Mouse (Mus musculus) c-Kit-positive CD71-positive TER-119-negative erythroid progenitor cells, embryonic 14.5 days (primary cell): ENCODE results near the gene Tradd.
"Not testable (repeated sequence)": the region's sequence is repeated elsewhere in the genome, so short reads cannot be mapped to it uniquely, and the experiment has no call there.

Experiments used
- DNase-seq: peaks from one replicate; pipeline ENCODE4 v3.0.0-alpha.2; 2013; ENCODE audit warnings: low read depth

The Tradd gene

DNA sequence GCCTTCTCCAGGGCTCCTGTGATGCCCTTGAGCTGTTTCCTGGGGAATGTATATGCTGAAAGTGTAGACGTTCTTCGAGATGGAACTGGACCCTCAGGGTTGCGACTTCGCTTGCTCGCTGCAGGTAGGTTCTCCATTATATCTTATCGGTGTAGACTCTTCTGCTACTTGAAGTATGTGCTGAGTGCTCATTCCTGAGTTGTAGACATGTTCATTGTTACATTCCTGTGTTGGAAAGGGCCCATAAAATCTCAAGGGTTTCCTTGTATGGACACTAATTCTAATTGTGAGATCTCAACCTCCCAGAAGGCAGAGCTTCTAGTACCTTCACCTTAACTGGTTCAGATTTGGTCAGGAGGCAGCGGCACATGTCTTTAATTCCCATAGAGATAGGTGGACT lies 23.4 kb downstream of the Tradd start:
- no peak for DNase-seq

DNA sequence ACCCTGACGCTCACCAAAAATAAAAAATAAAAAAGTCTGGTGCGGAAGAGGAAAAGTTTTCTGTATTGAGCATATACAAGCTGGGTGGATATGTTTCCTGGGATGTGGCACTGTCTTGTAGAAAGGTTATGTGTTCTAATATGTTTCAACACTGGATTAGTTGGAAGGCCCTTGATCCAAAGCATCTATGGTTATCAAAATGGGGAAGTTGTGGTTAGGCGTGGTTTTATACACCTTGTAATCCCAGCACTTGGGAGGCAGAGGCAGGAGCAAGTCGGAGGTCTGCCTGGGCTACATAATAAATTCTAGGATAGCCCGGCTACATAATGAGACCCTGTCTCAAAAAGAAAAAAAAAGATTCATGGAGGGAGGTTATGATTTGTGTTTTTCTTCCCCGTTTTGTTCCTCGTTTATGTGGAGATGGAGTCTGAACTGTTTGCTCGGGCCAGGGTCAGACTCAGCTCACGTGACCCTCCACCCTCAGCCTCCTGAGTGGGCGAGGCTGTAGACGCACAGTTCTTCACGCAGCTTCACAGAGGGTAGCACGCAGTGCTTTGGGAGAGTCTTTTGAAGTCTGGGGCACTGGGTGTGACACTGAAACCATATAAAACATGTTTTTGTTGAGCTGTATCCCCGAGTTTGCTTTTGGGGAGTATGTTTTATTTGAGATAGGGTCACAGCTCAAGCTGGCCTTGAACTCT lies 26.8 kb downstream of the Tradd start:
- DNase-seq = no peak

DNA sequence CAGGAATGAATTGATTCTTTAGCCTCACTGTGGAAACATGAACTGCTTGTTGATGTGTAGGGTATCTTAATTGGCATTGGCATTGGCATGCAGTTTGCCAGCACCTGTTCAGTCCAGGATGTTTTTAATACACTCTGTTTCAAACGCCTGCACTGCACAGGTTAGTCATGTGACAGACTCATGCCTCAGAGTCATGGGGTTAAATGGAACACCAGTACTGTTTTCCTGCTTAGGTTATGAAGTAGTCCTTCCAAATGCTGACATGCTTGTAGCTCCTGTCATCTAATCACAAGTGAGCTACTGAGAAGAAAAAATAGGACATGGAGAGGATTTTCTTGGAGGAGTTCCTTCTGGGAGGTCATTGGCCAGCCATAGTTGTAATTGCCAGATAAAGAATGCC lies 29.2 kb downstream of the Tradd start:
- DNase-seq = no peak

DNA sequence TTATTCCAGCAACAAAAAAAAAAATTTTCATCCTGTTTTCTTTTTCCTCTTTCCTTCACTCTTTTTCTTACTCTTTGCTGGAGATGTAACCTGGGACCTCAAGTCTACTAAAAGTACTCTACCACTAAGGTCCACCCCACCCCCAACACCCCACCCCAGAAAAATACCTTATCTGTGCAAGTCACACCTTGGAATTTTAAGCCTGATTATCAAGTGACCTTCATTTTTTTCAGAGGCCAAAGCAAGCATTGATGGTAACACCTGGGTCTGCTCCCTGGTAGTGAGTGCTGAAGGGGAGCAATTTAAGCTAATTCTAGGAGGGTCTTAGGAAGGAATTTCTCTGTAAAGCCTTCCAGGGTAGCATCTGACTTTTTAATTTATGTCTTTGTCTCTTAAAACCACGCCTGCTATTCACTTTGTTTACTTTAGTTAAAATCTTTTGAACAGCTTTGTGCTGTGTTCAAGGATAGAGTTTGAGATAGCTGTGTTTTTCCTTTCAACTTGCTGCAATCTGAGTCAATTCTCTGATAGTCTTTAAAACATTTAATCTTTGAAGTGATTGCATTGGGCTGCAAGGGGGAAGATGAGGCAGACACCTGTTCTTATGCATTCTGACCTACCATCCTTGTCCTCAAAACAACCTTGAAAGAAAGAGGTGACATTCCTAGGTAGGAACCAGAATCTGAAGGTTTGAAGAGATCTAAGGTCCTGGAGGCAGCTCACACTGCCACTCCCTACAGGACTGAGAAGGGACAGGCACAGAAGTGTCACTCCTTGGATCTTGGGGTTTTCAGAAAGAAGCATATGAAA lies 31.1 kb downstream of the Tradd start:
- DNase-seq = no peak

DNA sequence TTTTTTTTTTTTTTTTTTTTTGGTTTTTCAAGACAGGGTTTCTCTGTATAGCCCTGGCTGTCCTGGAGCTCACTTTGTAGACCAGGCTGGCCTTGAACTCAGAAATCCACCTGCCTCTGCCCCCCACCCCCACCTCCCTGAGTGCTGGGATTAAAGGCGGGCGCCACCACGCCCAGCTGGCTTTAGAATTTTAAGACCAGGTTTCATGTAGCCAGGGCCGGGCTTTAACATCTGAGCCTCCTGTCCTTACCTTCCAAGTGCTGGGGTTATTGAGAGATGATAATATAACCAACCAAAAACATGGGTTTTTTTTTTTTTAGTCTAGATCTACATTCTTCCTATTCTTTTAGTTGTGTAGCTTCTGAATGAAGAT lies 32.1 kb downstream of the Tradd start:
- not testable (repeated sequence) for DNase-seq

DNA sequence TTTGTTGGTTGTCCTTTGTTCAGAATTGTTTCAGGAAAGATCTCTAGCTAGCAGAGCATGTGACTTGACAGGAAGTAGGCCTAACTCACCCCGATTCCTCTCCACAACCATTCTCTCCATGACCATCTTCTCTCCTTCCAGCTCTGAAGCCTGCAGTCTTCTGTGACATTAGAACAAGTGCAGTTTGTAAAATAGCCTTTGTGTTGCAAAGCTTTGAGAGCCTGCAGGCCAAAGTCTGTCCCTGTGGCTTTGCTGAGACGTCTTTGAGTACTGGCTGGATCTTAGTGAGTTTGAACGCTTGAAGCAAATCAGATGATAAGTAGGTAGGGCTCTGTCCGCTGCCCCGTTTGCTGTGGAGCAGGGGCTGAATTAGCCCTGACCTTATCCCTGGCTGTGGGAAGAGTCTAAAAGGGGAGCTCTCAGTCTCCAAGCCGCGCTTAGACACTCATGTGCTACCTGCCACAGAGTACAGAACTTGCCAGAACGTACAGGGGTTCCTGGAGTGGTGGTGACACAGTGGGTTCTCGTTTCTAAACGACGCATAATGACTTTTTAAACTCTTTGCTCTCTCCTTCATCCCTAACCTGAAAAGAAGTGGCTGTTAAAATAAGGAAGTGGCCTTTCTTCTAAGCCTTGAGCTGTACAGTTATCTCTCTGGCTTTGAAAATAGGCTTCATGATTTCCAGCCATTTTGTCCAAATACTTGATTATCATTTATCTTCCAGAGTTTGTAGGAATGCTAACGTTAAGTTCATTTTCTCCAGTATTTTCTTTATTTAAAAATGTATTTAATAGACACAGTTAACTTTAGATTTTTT lies 32.7 kb downstream of the Tradd start:
- no peak for DNase-seq

DNA sequence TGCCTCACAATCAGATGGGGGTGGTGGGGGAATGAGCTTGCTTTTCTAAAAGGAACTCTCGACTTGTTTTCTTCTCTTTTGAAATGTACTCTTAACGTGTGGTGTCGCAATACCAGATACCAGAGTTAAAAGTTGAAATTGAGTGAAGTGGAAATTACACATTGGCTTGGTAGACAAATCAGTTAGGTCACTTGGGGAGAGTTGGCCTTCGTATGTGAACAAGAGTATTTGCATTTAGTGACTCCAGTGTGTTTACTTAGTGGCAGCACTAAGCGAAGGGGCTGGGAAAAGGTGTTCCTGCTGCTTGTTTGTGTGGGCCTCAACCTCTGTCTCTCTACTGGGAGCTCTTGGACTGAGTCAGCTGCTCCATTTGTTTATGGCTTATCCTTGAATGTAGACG lies 38.5 kb downstream of the Tradd start:
- DNase-seq = peak; percentile 31

DNA sequence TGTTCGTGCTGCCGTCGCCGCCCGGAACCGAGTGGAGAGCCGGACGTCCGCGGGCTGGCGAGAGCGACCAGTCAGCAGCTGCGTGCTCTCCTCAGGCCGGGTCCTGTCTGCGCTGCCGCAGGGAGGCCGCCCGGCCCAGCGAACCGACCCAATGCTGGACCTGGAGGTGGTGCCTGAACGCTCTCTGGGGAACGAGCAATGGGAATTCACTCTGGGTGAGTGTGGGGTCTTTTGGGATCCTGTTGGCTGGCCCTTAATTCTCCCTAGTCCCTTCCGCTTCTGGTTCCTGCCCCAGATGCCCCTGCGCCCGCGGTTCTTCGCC lies 39.2 kb downstream of the Tradd start:
- DNase-seq = no peak

DNA sequence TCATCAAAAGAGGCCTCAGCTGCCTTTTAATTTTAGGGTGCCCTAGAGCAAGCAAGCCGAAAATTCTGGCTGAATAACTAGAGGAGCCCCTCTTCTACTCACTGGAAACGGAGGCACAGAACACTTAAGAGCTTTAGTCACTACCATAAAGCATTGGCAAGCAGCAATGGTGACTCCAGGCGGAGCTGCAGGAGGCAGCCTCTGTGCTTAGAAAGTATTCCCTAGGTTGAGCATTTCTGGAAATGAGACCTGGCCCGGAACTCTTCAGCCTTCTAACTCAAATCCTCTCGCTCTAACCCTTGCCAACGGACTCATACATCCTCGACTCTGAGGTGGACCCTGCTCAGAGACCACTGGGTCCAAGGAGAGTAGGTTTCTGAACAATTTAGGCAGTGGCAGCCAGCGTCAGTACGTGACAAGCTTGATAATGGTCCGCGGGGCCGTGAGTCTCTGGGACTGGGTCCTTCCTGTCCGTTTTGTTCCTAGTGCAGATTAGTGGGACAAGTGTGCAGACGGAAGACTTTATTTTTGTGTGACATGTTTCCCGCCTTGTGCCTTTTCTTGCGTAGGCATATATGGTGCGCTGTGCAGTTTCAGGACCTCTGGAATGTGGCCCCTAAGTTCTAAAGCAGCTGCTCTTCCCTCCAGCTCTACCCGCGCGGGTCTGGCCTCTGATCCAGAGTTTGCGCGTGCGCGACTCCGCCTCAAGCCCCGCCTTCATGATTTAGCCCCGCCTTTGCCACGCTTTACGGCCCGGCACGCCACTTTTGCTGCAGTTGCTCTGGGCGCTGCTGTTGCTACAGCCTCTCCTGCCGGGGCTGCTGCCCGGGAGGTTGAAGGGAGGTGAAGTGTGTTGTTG lies 39.8 kb downstream of the Tradd start, which contains the start of gene D230025D16Rik:
D230025D16Rik (plus strand) TSS at position 733 of the 859 bp plus-strand sequence.
- DNase-seq = peak; percentile 88

DNA sequence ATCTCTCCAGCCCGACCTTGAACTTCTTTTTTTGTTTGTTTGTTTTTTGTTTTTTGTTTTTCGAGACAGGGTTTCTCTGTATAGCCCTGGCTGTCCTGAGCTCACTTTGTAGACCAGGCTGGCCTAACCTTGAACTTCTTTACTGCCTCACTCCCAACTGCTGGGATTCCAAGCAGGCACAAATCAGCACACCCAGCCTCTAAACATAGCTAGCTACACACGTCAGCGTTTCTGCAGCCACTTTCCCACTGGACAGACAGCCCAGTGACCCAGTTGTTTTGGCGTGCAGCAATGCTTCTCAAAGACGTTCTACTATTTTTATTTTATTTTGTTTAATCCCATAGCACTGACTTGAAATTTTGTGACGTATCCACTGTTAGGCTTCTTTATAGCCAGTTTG lies 40.6 kb downstream of the Tradd start:
- no peak for DNase-seq

DNA sequence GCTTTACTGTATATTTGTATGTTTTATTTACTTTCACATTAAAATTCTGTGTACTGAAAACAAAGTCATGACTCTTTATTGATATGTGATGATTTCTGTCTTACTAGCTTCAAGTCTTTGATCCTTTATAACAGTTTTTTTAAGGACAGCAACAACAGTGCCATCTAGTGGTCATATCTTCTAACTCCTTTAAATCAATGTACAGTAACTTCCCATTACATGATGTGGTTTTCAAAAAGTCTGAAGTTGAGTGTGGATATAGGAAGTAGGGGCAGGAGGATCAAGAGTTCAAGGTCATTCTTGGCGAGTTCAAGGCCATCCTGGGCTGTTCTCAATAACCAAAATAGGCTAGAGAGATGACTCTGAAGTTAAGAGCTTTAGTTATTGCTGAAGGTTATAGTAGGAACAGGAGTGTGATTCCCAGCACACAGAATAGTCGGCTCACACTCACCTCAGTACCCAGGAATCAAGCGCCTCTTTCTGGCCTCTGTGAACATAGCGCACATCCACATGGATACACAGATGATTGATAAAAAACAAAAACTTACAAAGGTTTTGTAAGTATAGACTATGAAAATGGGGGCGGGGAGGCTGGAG lies 46.4 kb downstream of the Tradd start:
- peak; percentile 61 for DNase-seq

DNA sequence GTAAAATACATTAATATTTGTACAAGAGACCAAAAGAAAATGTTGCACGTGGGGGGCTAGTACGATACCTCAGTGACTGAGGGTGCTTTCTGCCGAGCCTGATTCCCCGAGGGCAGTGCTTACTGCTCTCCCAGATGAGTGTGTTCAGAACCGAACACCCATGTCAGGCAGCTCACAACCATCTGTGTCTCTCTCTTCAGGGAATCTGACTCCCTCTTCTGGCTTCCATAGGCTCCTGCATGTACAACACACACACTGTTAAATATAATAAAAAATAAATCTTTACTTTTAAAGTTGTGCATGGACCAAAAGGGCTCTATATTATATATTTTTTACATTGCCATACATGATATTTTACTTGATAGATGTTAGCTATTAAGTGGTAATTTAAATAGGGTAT lies 50.3 kb downstream of the Tradd start:
- no peak for DNase-seq

DNA sequence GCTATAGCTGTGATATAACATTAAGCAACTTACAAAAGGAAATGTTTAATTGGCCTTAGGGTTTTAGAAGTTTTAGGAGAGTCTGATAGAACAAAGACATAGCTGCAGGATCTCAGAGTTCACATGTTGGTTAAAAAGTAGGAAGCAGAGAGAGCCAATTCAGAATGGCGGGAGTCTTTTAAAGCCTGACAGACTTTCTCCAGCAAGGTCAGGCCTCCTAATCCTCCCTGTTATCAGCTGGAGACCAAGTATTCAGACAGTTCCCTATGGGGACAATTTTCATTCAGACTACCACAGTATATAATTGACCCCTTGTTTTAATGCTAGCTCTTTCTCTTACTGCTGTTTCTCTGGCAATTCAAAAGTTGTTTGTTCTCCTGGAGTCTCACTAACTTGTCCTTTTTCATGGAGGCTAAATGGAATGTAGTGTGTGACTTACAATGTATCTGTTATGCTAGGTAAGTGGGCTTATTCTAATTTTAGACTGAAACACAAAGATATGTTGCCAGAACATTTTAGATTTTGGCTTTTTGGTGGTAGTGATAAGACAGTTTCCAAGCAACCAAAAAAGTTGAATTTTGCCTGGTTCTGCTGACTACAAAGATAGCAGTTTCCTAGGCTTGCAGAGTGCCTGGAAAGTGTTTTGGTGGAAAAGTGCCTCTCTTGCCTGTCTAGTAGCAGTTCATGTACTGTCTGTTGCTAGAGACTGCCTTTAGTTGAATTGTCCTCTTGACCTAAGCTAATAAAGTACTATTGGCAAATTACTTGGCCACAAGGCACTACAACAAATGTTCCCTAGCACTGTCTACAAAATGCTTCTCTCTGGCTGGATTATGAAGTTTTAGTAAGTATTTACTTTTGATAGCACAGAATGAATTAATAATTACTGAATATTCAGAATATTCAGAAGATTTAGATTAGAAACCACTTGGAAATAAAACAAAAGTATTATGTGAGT lies 55.0 kb downstream of the Tradd start:
- DNase-seq = peak; percentile 37
